In genomic region chr9:79805426-79805825, GRCm38 (mm10) we compare ENCODE assay signal across 13 mouse cellular contexts.
"Had no signal": no experiment of that assay in that cellular context is flagged by ENCODE, and none has a peak within 500 bp of the region (broad histone marks: within the 10 kb centered on the region; RNA-seq: fewer than 3 reads in every experiment).

No protein-coding gene starts in this region.

- H3K36me3 ChIP-seq: midbrain, embryonic 10.5 days; midbrain, embryonic 12.5 days; neural tube, embryonic 12.5 days had no signal

- H3K4me1 ChIP-seq: midbrain, embryonic 10.5 days; neural tube, embryonic 12.5 days had no signal

- H3K4me2 ChIP-seq: lung, embryonic 14.5 days; midbrain, embryonic 12.5 days; neural tube, embryonic 12.5 days had no signal

- H3K9me3 ChIP-seq: midbrain, embryonic 10.5 days; midbrain, embryonic 12.5 days; neural tube, embryonic 12.5 days had no signal

- H3K27ac ChIP-seq: midbrain, embryonic 10.5 days; midbrain, embryonic 12.5 days; neural tube, embryonic 12.5 days had no signal

- ATAC-seq: midbrain, embryonic 16.5 days had no signal

- DNase-seq: lung, adult 18-20 months; lung, embryonic 14.5 days; lung, postnatal 10 days; lung, postnatal 4 days; midbrain, embryonic 14.5 days; right cerebral cortex, postnatal 14 days; thymus, adult 18-20 months; thymus, postnatal 14 days; thymus, postnatal 36 days had no signal

- H3K27me3 ChIP-seq: midbrain, embryonic 12.5 days; neural tube, embryonic 12.5 days had no signal

- H3K9ac ChIP-seq: lung, embryonic 14.5 days; midbrain, embryonic 12.5 days; neural tube, embryonic 12.5 days had no signal

- H3K4me3 ChIP-seq: midbrain, embryonic 10.5 days; midbrain, embryonic 12.5 days; neural tube, embryonic 12.5 days had no signal
